Mouse (Mus musculus): ENCODE results near the gene Atp6v1d. TPM values are rescaled to one million over a fixed set of nuclear protein-coding genes. Genes with fewer than 3 reads are reported as not detected.

Gene Atp6v1d
- polyA plus RNA-seq, 1 experiment from 2014 or later: 111 TPM

DNA sequence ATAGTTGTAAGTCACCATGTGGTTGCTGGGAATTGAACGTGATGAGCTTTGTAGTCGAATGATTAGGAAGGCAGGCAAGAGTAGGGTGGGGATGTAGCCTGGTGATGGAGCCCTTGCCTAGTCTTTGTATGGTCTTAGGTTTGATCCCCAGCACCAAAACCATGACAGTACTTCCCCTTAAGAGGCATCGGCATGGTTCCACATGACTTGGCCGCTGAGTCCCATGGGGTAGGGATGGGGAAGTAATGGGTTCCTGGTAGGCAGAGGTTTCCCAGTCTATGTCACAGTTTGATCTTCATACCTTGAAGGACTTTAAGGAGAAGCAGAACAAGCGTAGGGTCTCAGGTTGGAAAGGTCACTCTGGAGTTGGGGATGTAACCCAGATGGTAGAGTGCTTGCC is 40.0 kb upstream of the Atp6v1d start:
- Histone ChIP-seq H3K9ac (ENCODE audit: low read depth, low read length) (no peak overlapping the region), H3K36me3 (ENCODE audit: insufficient read depth, low read length) (no peaks in the 10 kb centered on the region), H3K27me3 (ENCODE audit: insufficient read depth, low read length) (no peaks in the 10 kb centered on the region), H3K4me3 (replicated peaks; ENCODE audit: low read depth, low read length) (no peak overlapping the region), H3K27ac (no peak overlapping the region), H3K9me3 (replicated peaks; ENCODE audit: low read length) (no peaks in the 10 kb centered on the region), H3K4me2 (ENCODE audit: low read length) (no peak overlapping the region), H3K4me1 (replicated peaks; ENCODE audit: insufficient read depth, low read length) (no peaks in the 10 kb centered on the region)
- no peak for ATAC-seq (replicated peaks; ENCODE audit: low FRiP score, low read depth)
- no peak for TF ChIP-seq CTCF (IDR thresholded peaks at IDR 0.05; ENCODE audit: low read depth)
- WGBS: 84% methylated on average over 5 of the region's 5 CpGs
- DNase-seq (ENCODE audit: low spot score): no peak

DNA sequence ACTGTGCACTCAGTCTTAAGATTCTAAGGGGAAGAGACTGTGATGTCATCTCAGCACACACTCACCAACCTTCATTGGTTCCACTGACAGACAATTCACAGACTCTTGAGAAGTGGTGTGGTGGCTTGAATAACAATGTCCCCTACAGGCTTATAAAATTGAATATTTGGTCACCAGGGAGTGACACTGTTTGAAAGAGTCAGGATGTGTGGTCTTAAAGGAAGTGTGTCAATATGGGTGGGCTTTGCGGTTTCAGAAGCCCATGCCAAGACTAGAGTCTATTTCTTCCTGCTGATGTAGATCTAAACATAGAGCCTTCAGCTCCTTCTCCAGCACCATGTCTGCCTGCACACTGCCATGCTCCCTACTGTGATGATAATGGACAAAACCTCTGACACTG is 36.4 kb upstream of the Atp6v1d start:
- H3K4me1 ChIP-seq (replicated peaks; ENCODE audit: insufficient read depth, low read length): no peaks in the 10 kb centered on the region
- H3K27me3 ChIP-seq (ENCODE audit: insufficient read depth, low read length): no peaks in the 10 kb centered on the region
- no peak for DNase-seq (ENCODE audit: low spot score)
- no peak overlapping the region for H3K9ac ChIP-seq (ENCODE audit: low read depth, low read length)
- no peak overlapping the region for H3K4me3 ChIP-seq (replicated peaks; ENCODE audit: low read depth, low read length)
- no peak for ATAC-seq (replicated peaks; ENCODE audit: low FRiP score, low read depth)
- no peak for TF ChIP-seq CTCF (IDR thresholded peaks at IDR 0.05; ENCODE audit: low read depth)
- H3K4me2 ChIP-seq (ENCODE audit: low read length): no peak overlapping the region
- H3K36me3 ChIP-seq (ENCODE audit: insufficient read depth, low read length): no peaks in the 10 kb centered on the region
- H3K9me3 ChIP-seq (replicated peaks; ENCODE audit: low read length): no peaks in the 10 kb centered on the region
- no peak overlapping the region for H3K27ac ChIP-seq
- 96% methylated on average over 1 of the region's 1 CpGs for WGBS

DNA sequence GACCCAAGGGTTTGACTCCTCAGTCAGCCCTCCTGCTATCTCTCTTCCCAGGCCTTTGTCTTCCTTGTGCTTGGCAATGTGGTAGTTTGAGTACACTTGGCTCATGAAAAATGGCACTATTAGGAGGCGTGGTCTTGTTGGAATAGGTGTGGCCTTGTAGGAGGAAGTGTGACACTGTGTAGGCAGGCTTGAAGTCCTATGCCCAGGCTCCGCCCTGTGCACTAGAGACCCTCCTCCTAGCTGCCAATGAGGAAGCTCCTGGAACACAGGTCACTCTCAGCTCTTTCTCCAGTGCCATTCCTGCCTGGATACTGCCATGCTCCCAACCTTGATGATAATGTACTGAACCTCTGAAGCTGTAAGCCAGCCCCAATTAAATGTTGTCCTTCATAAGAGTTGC is 29.7 kb upstream of the Atp6v1d start:
- H3K36me3 ChIP-seq (ENCODE audit: insufficient read depth, low read length): peaks cover 3% of the 10 kb centered on the region; the same call in 1 of the 2 replicates
- ATAC-seq (replicated peaks; ENCODE audit: low FRiP score, low read depth): no peak
- DNase-seq (ENCODE audit: low spot score): no peak
- 87% methylated on average over 2 of the region's 2 CpGs for whole genome bisulfite sequencing
- no peaks in the 10 kb centered on the region for H3K9me3 ChIP-seq (replicated peaks; ENCODE audit: low read length)
- H3K9ac ChIP-seq (ENCODE audit: low read depth, low read length): no peak overlapping the region
- H3K4me1 ChIP-seq (replicated peaks; ENCODE audit: insufficient read depth, low read length): no peaks in the 10 kb centered on the region
- no peak overlapping the region for H3K4me3 ChIP-seq (replicated peaks; ENCODE audit: low read depth, low read length)
- no peaks in the 10 kb centered on the region for H3K27me3 ChIP-seq (ENCODE audit: insufficient read depth, low read length)
- TF ChIP-seq CTCF (IDR thresholded peaks at IDR 0.05; ENCODE audit: low read depth): no peak
- H3K27ac ChIP-seq: no peak overlapping the region
- no peak overlapping the region for H3K4me2 ChIP-seq (ENCODE audit: low read length)

DNA sequence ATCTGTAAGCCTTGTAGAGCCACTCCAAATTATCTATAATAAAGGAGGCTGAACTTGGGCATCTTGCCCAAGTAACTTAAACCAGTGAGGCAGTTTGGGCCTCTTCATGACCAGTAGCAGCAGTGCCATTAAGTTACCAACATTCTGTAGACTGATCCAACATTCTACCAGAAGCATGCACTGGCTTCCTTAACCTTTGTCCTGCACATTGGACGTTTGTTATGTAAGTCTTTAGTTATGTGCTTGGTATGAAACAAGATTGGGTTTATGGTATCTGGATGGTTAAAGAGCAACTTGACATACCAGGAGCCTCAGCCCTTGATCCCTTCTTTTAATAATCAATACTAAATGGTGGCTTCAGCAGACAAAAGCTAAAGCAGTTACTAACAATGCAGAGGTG is 28.6 kb upstream of the Atp6v1d start:
- Histone ChIP-seq H3K36me3 (ENCODE audit: insufficient read depth, low read length) (peaks cover 6% of the 10 kb centered on the region; the same call in 1 of the 2 replicates), H3K9ac (ENCODE audit: low read depth, low read length) (no peak overlapping the region), H3K4me2 (ENCODE audit: low read length) (no peak overlapping the region), H3K4me3 (replicated peaks; ENCODE audit: low read depth, low read length) (no peak overlapping the region), H3K27ac (no peak overlapping the region), H3K4me1 (replicated peaks; ENCODE audit: insufficient read depth, low read length) (no peaks in the 10 kb centered on the region), H3K27me3 (ENCODE audit: insufficient read depth, low read length) (no peaks in the 10 kb centered on the region), H3K9me3 (replicated peaks; ENCODE audit: low read length) (no peaks in the 10 kb centered on the region)
- 57% methylated on average over 1 of the region's 1 CpGs for WGBS
- no peak for TF ChIP-seq CTCF (IDR thresholded peaks at IDR 0.05; ENCODE audit: low read depth)
- no peak for ATAC-seq (replicated peaks; ENCODE audit: low FRiP score, low read depth)
- no peak for DNase-seq (ENCODE audit: low spot score)

DNA sequence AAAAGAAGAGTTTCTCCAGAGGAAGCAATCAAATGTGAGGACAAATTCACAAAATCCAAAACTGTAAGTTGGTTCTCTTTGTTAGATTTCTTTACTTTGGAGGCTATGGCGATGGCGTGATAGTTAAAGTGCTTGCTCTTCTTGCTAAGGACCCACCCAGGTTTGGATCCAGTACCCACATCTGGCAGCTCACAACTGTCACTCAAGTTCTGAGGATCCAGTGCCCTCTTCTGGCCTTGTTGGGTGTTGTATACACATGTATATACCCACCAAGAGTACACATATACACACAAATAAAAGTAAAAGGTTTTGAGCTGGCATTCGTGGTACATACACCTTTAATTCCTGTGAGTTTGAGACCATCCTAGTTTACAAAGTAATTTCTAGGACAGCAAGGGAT is 13.1 kb upstream of the Atp6v1d start:
- H3K36me3 ChIP-seq (ENCODE audit: insufficient read depth, low read length): peaks cover 28% of the 10 kb centered on the region
- 0 out of 2 replicates have a peak, but pooled peaks have one; percentile 8 for TF ChIP-seq CTCF (IDR thresholded peaks at IDR 0.05; ENCODE audit: low read depth)
- H3K9ac ChIP-seq (ENCODE audit: low read depth, low read length): no peak overlapping the region
- H3K4me3 ChIP-seq (replicated peaks; ENCODE audit: low read depth, low read length): no peak overlapping the region
- 98% methylated on average over 3 of the region's 3 CpGs for WGBS
- no peak overlapping the region for H3K4me2 ChIP-seq (ENCODE audit: low read length)
- ATAC-seq (replicated peaks; ENCODE audit: low FRiP score, low read depth) (no peak), DNase-seq (ENCODE audit: low spot score) (no peak)
- no peaks in the 10 kb centered on the region for H3K4me1 ChIP-seq (replicated peaks; ENCODE audit: insufficient read depth, low read length)
- H3K27me3 ChIP-seq (ENCODE audit: insufficient read depth, low read length): no peaks in the 10 kb centered on the region
- H3K27ac ChIP-seq: no peak overlapping the region
- H3K9me3 ChIP-seq (replicated peaks; ENCODE audit: low read length): no peaks in the 10 kb centered on the region

DNA sequence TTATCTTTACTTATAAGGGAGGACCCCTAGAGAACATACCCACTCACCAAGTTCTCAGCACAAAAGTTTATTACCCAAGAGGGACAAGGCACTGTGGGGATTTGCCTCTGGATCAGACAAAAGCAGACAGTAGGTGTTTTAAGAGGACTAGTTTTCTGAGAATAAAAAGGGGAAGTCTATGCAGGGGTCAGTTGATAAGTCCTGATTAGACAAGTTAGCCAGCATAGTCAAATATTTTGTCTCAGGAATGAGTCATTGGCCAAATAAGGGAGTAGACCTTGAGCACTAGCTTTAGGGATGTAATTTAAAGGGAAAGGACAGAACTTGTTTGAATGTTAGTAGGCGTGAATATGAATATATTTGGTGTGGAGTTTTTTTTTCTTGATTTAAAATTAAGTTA is 6.7 kb upstream of the Atp6v1d start:
- 81% methylated on average over 1 of the region's 1 CpGs for WGBS
- ATAC-seq (replicated peaks; ENCODE audit: low FRiP score, low read depth): no peak

DNA sequence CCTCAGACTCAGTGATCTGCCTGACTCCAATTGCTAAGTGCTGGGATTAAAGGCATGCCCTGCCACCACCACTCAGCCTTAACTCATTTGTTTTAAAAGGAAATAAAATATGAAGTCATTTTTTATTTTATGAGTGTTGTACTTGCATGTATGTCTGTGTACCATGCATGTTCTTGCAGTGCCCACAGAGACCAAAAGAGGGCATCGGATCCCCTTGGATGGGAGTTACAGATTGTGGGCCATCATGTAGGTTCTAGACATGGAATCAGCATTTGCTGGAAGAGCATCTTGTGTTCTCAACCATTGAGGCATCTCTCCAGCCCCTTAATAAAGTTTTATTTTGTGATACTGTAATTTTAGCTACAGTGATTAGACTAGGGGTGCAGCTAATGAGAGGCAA is 4.0 kb upstream of the Atp6v1d start:
- peaks cover 4% of the 10 kb centered on the region for H3K4me1 ChIP-seq (replicated peaks; ENCODE audit: insufficient read depth, low read length)
- ATAC-seq (replicated peaks; ENCODE audit: low FRiP score, low read depth) (no peak), DNase-seq (ENCODE audit: low spot score) (no peak)
- no peaks in the 10 kb centered on the region for H3K9me3 ChIP-seq (replicated peaks; ENCODE audit: low read length)
- no peak overlapping the region for H3K27ac ChIP-seq
- peaks cover 15% of the 10 kb centered on the region for H3K36me3 ChIP-seq (ENCODE audit: insufficient read depth, low read length)
- TF ChIP-seq CTCF (IDR thresholded peaks at IDR 0.05; ENCODE audit: low read depth): peak; percentile 40; the same call in 1 of the 2 replicates
- WGBS: 97% methylated on average over 1 of the region's 1 CpGs
- no peaks in the 10 kb centered on the region for H3K27me3 ChIP-seq (ENCODE audit: insufficient read depth, low read length)
- no peak overlapping the region for H3K9ac ChIP-seq (ENCODE audit: low read depth, low read length)
- no peak overlapping the region for H3K4me2 ChIP-seq (ENCODE audit: low read length)
- no peak overlapping the region for H3K4me3 ChIP-seq (replicated peaks; ENCODE audit: low read depth, low read length)

More for the DNA sequence above, 6.7 kb upstream of the Atp6v1d start:
- TF ChIP-seq CTCF (IDR thresholded peaks at IDR 0.05; ENCODE audit: low read depth): no peak
- H3K4me2 ChIP-seq (ENCODE audit: low read length): no peak overlapping the region
- H3K9me3 ChIP-seq (replicated peaks; ENCODE audit: low read length): no peaks in the 10 kb centered on the region
- peaks cover 15% of the 10 kb centered on the region for H3K36me3 ChIP-seq (ENCODE audit: insufficient read depth, low read length)
- H3K27ac ChIP-seq: no peak overlapping the region
- H3K4me1 ChIP-seq (replicated peaks; ENCODE audit: insufficient read depth, low read length): peaks cover 2% of the 10 kb centered on the region; the same call in 1 of the 2 replicates
- DNase-seq (ENCODE audit: low spot score): no peak
- no peaks in the 10 kb centered on the region for H3K27me3 ChIP-seq (ENCODE audit: insufficient read depth, low read length)
- H3K9ac ChIP-seq (ENCODE audit: low read depth, low read length): no peak overlapping the region
- H3K4me3 ChIP-seq (replicated peaks; ENCODE audit: low read depth, low read length): no peak overlapping the region
